Mouse (Mus musculus) frontal cortex, adult 2 months (tissue): ENCODE data around the gene Sox15. TPM values are rescaled to one million over a fixed set of nuclear protein-coding genes. Genes with fewer than 3 reads are reported as not detected.
"Not testable (repeated sequence)": the region's sequence is repeated elsewhere in the genome, so short reads cannot be mapped to it uniquely, and the experiment has no call there.

Experiments
- DNase-seq, 2 experiments: peaks; one replicate each; pipeline ENCODE4 v3.0.0; 2022; ENCODE audit warnings: low spot score in 1 of 2; ENCODE audit errors: extremely low spot score in 1 of 2
- polyA plus RNA-seq: library from polyadenylated mRNA; depleted of rRNA; stranded (reverse); fragments of >200 nt; gene quantifications from 2 replicates; pipeline ENCODE4 v1.2.3, GENCODE M21; 2012; rRNA removed

Gene Sox15
- polyA plus RNA-seq, 1 experiment, result not detected

DNA sequence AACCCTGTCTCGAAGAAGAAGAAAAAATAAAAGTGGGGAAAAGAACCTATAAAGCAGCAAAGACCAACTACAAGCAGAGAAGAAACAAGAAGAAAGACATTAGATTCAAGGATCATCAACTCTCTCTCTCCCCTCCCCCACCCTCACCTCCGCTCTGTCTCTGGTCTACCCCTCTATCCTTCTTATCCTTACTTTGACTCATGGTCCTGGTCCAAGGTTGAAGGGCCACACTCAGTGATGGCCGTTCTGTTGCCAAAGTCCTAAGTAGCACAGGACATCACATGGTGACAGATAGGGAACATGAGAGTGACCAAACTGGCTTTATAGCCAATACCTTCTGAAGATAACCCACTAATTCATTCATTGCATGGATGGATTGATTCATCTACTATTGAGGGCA lies 42.3 kb downstream of the Sox15 start:
- DNase-seq, result no peak

- no peak for DNase-seq
Observed at GRCm38 (mm10) chr11:69698574-69698973, 43.5 kb downstream of the Sox15 start.

DNA sequence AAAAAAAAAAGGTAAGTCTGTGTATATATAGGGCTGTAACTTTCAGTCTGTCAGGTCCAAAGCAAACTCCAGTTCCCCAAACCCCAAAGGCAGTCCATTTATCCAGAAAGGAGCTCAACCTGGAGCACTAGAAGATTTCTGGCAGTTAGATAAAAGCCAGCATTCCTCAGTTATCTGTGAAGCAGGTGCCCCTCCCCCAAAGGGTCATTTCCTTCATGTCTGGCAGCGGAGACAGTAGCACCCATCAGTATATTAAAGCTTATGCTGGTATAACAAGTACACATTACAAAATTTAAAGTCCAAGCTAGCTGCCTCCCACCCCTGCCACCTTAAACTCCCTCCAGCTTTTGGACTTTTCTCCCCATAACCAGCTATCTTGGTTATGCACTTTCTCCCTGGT lies 44.5 kb downstream of the Sox15 start:
- no peak for DNase-seq

GRCm38 (mm10) chr11:69702886-69703285 lies 47.8 kb downstream of the Sox15 start:
- DNase-seq, result not testable (repeated sequence)

DNA sequence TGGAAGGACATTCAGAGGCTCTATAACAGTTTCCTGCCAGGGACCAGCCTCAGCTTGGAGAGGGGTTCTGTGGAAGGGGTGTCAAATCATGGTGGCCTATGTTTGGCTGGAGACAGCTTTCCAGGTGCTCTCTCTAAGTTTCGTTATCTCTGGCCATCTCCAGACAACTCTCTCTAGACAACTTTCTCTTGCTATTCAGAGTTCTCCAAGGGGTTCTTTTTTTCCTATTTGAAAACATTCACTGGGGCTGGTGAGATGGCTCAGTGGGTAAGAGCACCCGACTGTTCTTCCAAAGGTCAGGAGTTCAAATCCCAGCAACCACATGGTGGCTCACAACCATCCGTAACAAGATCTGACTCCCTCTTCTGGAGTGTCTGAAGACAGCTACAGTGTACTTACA lies 48.3 kb downstream of the Sox15 start:
- not testable (repeated sequence) for DNase-seq

DNA sequence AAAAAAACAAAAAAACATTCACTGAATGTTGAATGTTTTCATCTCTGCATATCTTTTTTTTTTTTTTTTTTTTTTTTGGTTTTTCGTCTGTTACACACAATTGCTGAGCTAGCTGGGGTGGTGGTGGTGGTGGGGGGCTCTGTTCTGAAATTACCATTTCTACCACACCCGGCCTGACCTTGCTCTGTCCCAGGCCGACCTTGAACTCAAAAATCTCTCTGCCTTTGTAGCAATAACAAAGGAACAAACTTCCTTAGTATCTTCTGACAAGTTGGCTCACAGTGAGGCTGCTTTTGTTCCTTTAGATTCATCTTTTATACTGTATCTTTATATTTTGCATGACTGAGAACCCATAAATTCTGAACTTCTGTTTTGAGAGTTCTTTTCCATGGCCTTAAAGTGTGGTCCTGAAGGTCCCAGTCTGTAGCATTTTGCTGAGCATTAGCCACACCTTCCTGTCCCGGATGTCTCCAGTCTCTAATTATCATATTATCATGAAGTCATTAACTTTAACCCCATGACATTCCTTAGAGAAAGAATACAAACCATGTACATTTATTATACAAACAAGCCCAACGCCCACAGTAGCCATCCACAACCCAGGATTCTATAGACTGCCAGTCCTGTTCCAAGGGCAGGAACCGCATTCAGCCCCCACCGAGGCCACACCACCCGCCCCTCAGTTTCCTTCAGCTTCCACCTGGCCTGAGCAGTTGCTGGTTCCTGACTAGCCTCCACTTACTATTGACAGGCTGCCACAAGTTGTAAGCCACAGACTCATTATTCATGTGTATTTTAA lies 48.9 kb downstream of the Sox15 start:
- no peak for DNase-seq

- no peak for DNase-seq
Observed at GRCm38 (mm10) chr11:69704613-69705010, 49.5 kb downstream of the Sox15 start.

Other genes with a start within 250 kb of the Sox15 start
- 12.3 and 12.7 TPM in 2 replicates for gene Kdm6b, start 241.6 kb upstream of the Sox15 start, polyA plus RNA-seq
- gene Dnah2, start 106.2 kb upstream of the Sox15 start, polyA plus RNA-seq, result 2.7 and 4.6 TPM in 2 replicates
- 78.4 and 80.4 TPM in 2 replicates for gene Efnb3, start 95.1 kb upstream of the Sox15 start, polyA plus RNA-seq
- gene Wrap53, start 75.1 kb upstream of the Sox15 start, polyA plus RNA-seq, result 12.2 and 12.9 TPM in 2 replicates
- 36.7 and 38.4 TPM in 2 replicates for gene Trp53, start 75.0 kb upstream of the Sox15 start, polyA plus RNA-seq
- 324 and 357 TPM in 2 replicates for gene Atp1b2, start 49.4 kb upstream of the Sox15 start, polyA plus RNA-seq
- 0.11 and 0.16 TPM in 2 replicates for gene Shbg, start 37.4 kb upstream of the Sox15 start, polyA plus RNA-seq
- gene Sat2, start 33.3 kb upstream of the Sox15 start, polyA plus RNA-seq, result 20.3 and 26.3 TPM in 2 replicates
- 136 and 154 TPM in 2 replicates for gene Fxr2, start 22.3 kb upstream of the Sox15 start, polyA plus RNA-seq
- 104 and 113 TPM in 2 replicates for gene Mpdu1, start 7.3 kb downstream of the Sox15 start, polyA plus RNA-seq
- gene Cd68, start 10.8 kb downstream of the Sox15 start, polyA plus RNA-seq, result 13.7 TPM in 2 replicates
- gene Eif4a1, start 17.1 kb downstream of the Sox15 start, polyA plus RNA-seq, result 365 and 370 TPM in 2 replicates
- 138 and 154 TPM in 2 replicates for gene Senp3, start 26.8 kb downstream of the Sox15 start, polyA plus RNA-seq
- gene Tnfsf13, start 30.5 kb downstream of the Sox15 start, polyA plus RNA-seq, result 5.3 and 5.4 TPM in 2 replicates
- gene Tnfsf12, start 40.5 kb downstream of the Sox15 start, polyA plus RNA-seq, result 17.1 and 20.6 TPM in 2 replicates
- 2.9 and 4.9 TPM in 2 replicates for gene Tnfsfm13, start 40.8 kb downstream of the Sox15 start, polyA plus RNA-seq
- 30.9 and 32.6 TPM in 2 replicates for gene Polr2a, start 103.3 kb downstream of the Sox15 start, polyA plus RNA-seq
- gene Slc35g3, start 106.7 kb downstream of the Sox15 start, polyA plus RNA-seq, result not detected in 2 replicates
- gene Zbtb4, start 110.6 kb downstream of the Sox15 start, polyA plus RNA-seq, result 45.7 and 51.4 TPM in 2 replicates
- 1.4 and 1.9 TPM in 2 replicates for gene Chrnb1, start 140.6 kb downstream of the Sox15 start, polyA plus RNA-seq
- 18.4 and 22.0 TPM in 2 replicates for gene Fgf11, start 146.5 kb downstream of the Sox15 start, polyA plus RNA-seq
- 0.48 and 0.62 TPM in 2 replicates for gene Tmem102, start 150.3 kb downstream of the Sox15 start, polyA plus RNA-seq
- not detected in 2 replicates for gene Gm39566, start 160.0 kb downstream of the Sox15 start, polyA plus RNA-seq
- gene Spem2, start 163.2 kb downstream of the Sox15 start, polyA plus RNA-seq, result not detected in 2 replicates
- 0.42 and 0.58 TPM in 2 replicates for gene Spem1, start 166.9 kb downstream of the Sox15 start, polyA plus RNA-seq
- 116 and 125 TPM in 2 replicates for gene Nlgn2, start 182.5 kb downstream of the Sox15 start, polyA plus RNA-seq
- gene Tmem256, start 183.2 kb downstream of the Sox15 start, polyA plus RNA-seq, result 183 and 212 TPM in 2 replicates
- 33.6 and 37.6 TPM in 2 replicates for gene Plscr3, start 191.1 kb downstream of the Sox15 start, polyA plus RNA-seq
- 0.14 and 0.17 TPM in 2 replicates for gene Tnk1, start 203.4 kb downstream of the Sox15 start, polyA plus RNA-seq
- gene Tmem95, start 222.7 kb downstream of the Sox15 start, polyA plus RNA-seq, result not detected in 2 replicates
- gene Kctd11, start 226.1 kb downstream of the Sox15 start, polyA plus RNA-seq, result 1.6 and 1.8 TPM in 2 replicates
- 0.24 and 0.27 TPM in 2 replicates for gene Acap1, start 240.2 kb downstream of the Sox15 start, polyA plus RNA-seq
- gene 2810408A11Rik, start 245.7 kb downstream of the Sox15 start, polyA plus RNA-seq, result 0.67 and 1.00 TPM in 2 replicates
- 98.0 and 101 TPM in 2 replicates for gene Neurl4, start 245.8 kb downstream of the Sox15 start, polyA plus RNA-seq